ENCODE assay signal across 32 mouse cellular contexts in the genomic region with DNA sequence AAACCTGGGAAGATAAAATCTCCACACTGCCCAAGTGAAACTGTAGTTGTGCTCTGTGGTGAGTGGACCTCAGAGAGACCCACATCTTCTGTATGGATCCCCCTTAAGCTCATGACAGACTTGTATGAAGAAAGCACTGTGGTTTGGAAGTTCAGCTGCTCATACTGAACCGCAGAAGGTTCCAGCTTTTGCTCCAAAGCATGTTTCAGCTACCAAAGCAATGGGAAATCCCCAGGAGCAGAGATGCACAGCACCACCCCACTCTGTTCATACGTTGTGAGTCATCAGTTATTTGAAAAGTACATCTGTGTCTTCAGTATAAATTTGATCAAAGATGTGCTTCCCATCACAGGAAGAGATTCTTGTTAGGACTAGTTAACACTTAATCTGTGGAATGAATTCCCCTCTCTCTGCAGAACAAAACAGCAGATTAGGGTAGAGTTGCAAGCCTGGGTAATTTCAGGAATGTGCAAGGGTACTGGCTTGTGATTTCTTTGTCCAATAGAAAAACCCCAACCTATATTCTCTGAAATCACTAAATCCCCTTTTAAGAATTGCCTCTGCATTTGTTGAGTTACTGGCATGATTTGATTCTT. TPM values are rescaled to one million over a fixed set of nuclear protein-coding genes. Genes with fewer than 3 reads are reported as not detected.
DNase-seq lines count a peak whose midpoint lies in the region; ATAC-seq and TF ChIP-seq lines count a peak whose summit lies in the region.
"Had no signal": no experiment of that assay in that cellular context is flagged by ENCODE, and none has a peak within 500 bp of the region (broad histone marks: within the 10 kb centered on the region; RNA-seq: fewer than 3 reads in every experiment).

No protein-coding gene starts in this region.

- no peaks in the 10 kb centered on the region for H3K9me3 ChIP-seq in CH12.LX (replicated peaks; ENCODE audit: low read length)
- no peaks in the 10 kb centered on the region for H3K9me3 ChIP-seq in embryonic facial prominence, embryonic 10.5 days
- H3K9me3 ChIP-seq in embryonic facial prominence, embryonic 14.5 days (ENCODE audit: control insufficient read depth, low read length) = no peaks in the 10 kb centered on the region
- H3K9me3 ChIP-seq in intestine, embryonic 16.5 days (ENCODE audit: control insufficient read depth, low read length) = no peaks in the 10 kb centered on the region
- H3K9me3 ChIP-seq: embryonic facial prominence, embryonic 12.5 days; forebrain, embryonic 10.5 days; forebrain, embryonic 13.5 days; G1E; heart, embryonic 15.5 days; hindbrain, embryonic 10.5 days; hindbrain, embryonic 13.5 days; intestine, embryonic 15.5 days had no signal

- no peak overlapping the region for H3K9ac ChIP-seq in CH12.LX (ENCODE audit: insufficient read depth, low read depth)
- no peak overlapping the region for H3K9ac ChIP-seq in embryonic facial prominence, embryonic 14.5 days (ENCODE audit: low read depth, low read length)
- no peak overlapping the region for H3K9ac ChIP-seq in intestine, embryonic 16.5 days (ENCODE audit: low read depth, low read length)
- H3K9ac ChIP-seq: embryonic facial prominence, embryonic 12.5 days; forebrain, embryonic 13.5 days; heart, embryonic 12.5 days; heart, embryonic 15.5 days; hindbrain, embryonic 13.5 days; intestine, embryonic 15.5 days had no signal

- peaks cover 0 to 13% of the 10 kb centered on the region in 2 experiments; a peak in 2 of 4 replicates for H3K4me1 ChIP-seq in CH12.LX (ENCODE audit: control insufficient read depth in 1 of 2, insufficient read depth in 2 of 2)
- peaks cover 12% of the 10 kb centered on the region for H3K4me1 ChIP-seq in embryonic facial prominence, embryonic 10.5 days
- H3K4me1 ChIP-seq in embryonic facial prominence, embryonic 14.5 days (ENCODE audit: control insufficient read depth, insufficient read depth, low read length) = peaks cover 8% of the 10 kb centered on the region; the same call in 1 of the 2 replicates
- H3K4me1 ChIP-seq in intestine, embryonic 16.5 days (ENCODE audit: control insufficient read depth, insufficient read depth, low read length) = no peaks in the 10 kb centered on the region
- H3K4me1 ChIP-seq: embryonic facial prominence, embryonic 12.5 days; forebrain, embryonic 13.5 days; heart, embryonic 12.5 days; heart, embryonic 15.5 days; hindbrain, embryonic 10.5 days; hindbrain, embryonic 13.5 days; intestine, embryonic 15.5 days had no signal

- TF ChIP-seq POLR2A in CH12.LX (IDR thresholded peaks at IDR 0.05; ENCODE audit: low read depth, low read length) = no peak

- WGBS in embryonic facial prominence, embryonic 10.5 days = 63% methylated on average over 2 of the region's 2 CpGs
- 43% methylated on average over 2 of the region's 2 CpGs for WGBS in embryonic facial prominence, embryonic 14.5 days
- 82% methylated on average over 2 of the region's 2 CpGs for WGBS in intestine, embryonic 16.5 days

- no peak for TF ChIP-seq EP300 in CH12.LX (IDR thresholded peaks at IDR 0.05; ENCODE audit: low read length)

- no peaks in the 10 kb centered on the region for H3K27me3 ChIP-seq in CH12.LX (replicated peaks)
- no peaks in the 10 kb centered on the region for H3K27me3 ChIP-seq in embryonic facial prominence, embryonic 10.5 days (replicated peaks; ENCODE audit: low read depth, poor library complexity, severe bottlenecking)
- no peaks in the 10 kb centered on the region for H3K27me3 ChIP-seq in embryonic facial prominence, embryonic 14.5 days (replicated peaks; ENCODE audit: control insufficient read depth, insufficient read depth, low read length)
- H3K27me3 ChIP-seq in intestine, embryonic 16.5 days (replicated peaks; ENCODE audit: control insufficient read depth, insufficient read depth, low read length) = no peaks in the 10 kb centered on the region
- H3K27me3 ChIP-seq: embryonic facial prominence, embryonic 12.5 days; forebrain, embryonic 13.5 days; heart, embryonic 12.5 days; heart, embryonic 15.5 days; hindbrain, embryonic 13.5 days; intestine, embryonic 15.5 days had no signal

- no peak for TF ChIP-seq CTCF in CH12.LX (conservative IDR thresholded peaks at IDR 0.05 in 1 of 2, IDR thresholded peaks at IDR 0.05 in 1 of 2; ENCODE audit: low read depth in 2 of 2, low read length in 2 of 2)

- no peak for TF ChIP-seq RAD21 in CH12.LX (IDR thresholded peaks at IDR 0.05; ENCODE audit: low read depth, low read length)

- H3K27ac ChIP-seq in CH12.LX (ENCODE audit: insufficient read depth, low read depth) = no peak overlapping the region
- H3K27ac ChIP-seq in embryonic facial prominence, embryonic 10.5 days (replicated peaks) = peak overlapping the region; percentile 26; the same call in 1 of the 2 replicates
- no peak overlapping the region; the same call in 1 of the 2 replicates for H3K27ac ChIP-seq in embryonic facial prominence, embryonic 14.5 days (replicated peaks; ENCODE audit: low read depth, low read length)
- H3K27ac ChIP-seq in intestine, embryonic 16.5 days (ENCODE audit: low read length) = no peak overlapping the region
- H3K27ac ChIP-seq: embryonic facial prominence, embryonic 12.5 days; forebrain, embryonic 10.5 days; forebrain, embryonic 13.5 days; heart, embryonic 15.5 days; hindbrain, embryonic 10.5 days; hindbrain, embryonic 13.5 days; intestine, embryonic 15.5 days had no signal

- dilution Hi-C loops in CH12.LX (cut with MboI; ENCODE audit: extremely low pct_ligation_motif_present, extremely low pct_unique_long_range_greater_than_20kb, low sequenced_read_pairs) = no loop called here

- in situ Hi-C loops in CH12.LX (cut with MboI; ENCODE audit: low pct_ligation_motif_present, low pct_unique_long_range_greater_than_20kb, low sequenced_read_pairs) = no loop called here

- H3K4me2 ChIP-seq in CH12.LX (ENCODE audit: insufficient read depth, low read depth, poor library complexity, severe bottlenecking) = no peak overlapping the region
- H3K4me2 ChIP-seq in embryonic facial prominence, embryonic 14.5 days (ENCODE audit: low read depth, low read length) = no peak overlapping the region
- H3K4me2 ChIP-seq in intestine, embryonic 16.5 days (ENCODE audit: low read depth, low read length) = no peak overlapping the region
- H3K4me2 ChIP-seq: embryonic facial prominence, embryonic 12.5 days; forebrain, embryonic 13.5 days; heart, embryonic 12.5 days; heart, embryonic 15.5 days; hindbrain, embryonic 13.5 days; intestine, embryonic 15.5 days had no signal

- DNase-seq in 3T3-L1 (ENCODE audit: low read depth, low spot score) = peak; percentile 56
- peak; percentile 41 for DNase-seq in CH12.LX (ENCODE audit: extremely low read depth)
- no peak for DNase-seq in embryonic facial prominence, embryonic 10.5 days (ENCODE audit: low spot score)
- no peak for DNase-seq in embryonic facial prominence, embryonic 14.5 days (ENCODE audit: low spot score)
- DNase-seq in kidney, adult 9 months = no peak
- no peak for DNase-seq in gastrocnemius, postnatal 25 days
- no peak for DNase-seq in right cerebral cortex, postnatal 10 days (ENCODE audit: low spot score in 2 of 2)
- DNase-seq: adrenal gland, postnatal 10 days; adrenal gland, postnatal 36 days; cerebellum, adult 18-20 months; cerebellum, adult 9-10 months; cerebellum, postnatal 14 days; embryo, embryonic 11 days; gastrocnemius, postnatal 36 days; heart, postnatal 10 days; heart, postnatal 36 days; kidney, adult 18-20 months had no signal

- H3K4me3 ChIP-seq in CH12.LX (replicated peaks in 1 of 3; ENCODE audit: low read depth in 2 of 3, low read length in 2 of 3, poor library complexity in 1 of 3) = no peak overlapping the region
- H3K4me3 ChIP-seq in embryonic facial prominence, embryonic 10.5 days = no peak overlapping the region
- no peak overlapping the region for H3K4me3 ChIP-seq in embryonic facial prominence, embryonic 14.5 days (ENCODE audit: low read depth, low read length)
- no peak overlapping the region for H3K4me3 ChIP-seq in intestine, embryonic 16.5 days (ENCODE audit: low read length)
- H3K4me3 ChIP-seq: embryonic facial prominence, embryonic 12.5 days; forebrain, embryonic 10.5 days; forebrain, embryonic 13.5 days; heart, embryonic 12.5 days; heart, embryonic 15.5 days; hindbrain, embryonic 10.5 days; hindbrain, embryonic 13.5 days; intestine, embryonic 15.5 days had no signal

- H3K79me2 ChIP-seq in CH12.LX (replicated peaks; ENCODE audit: control insufficient read depth, extremely low read depth, insufficient read depth, poor library complexity, severe bottlenecking) = no peaks in the 10 kb centered on the region

- H3K36me3 ChIP-seq in CH12.LX (replicated peaks in 1 of 2; ENCODE audit: control insufficient read depth in 1 of 2, insufficient read depth in 1 of 2, low read length in 1 of 2) = no peaks in the 10 kb centered on the region
- no peaks in the 10 kb centered on the region for H3K36me3 ChIP-seq in embryonic facial prominence, embryonic 10.5 days (replicated peaks)
- H3K36me3 ChIP-seq in embryonic facial prominence, embryonic 14.5 days (ENCODE audit: control insufficient read depth, insufficient read depth, low read length) = no peaks in the 10 kb centered on the region
- no peaks in the 10 kb centered on the region for H3K36me3 ChIP-seq in intestine, embryonic 16.5 days (ENCODE audit: control insufficient read depth, insufficient read depth, low read length)
- H3K36me3 ChIP-seq: embryonic facial prominence, embryonic 12.5 days; forebrain, embryonic 10.5 days; G1E; heart, embryonic 12.5 days; heart, embryonic 15.5 days; hindbrain, embryonic 10.5 days; hindbrain, embryonic 13.5 days; intestine, embryonic 15.5 days had no signal

- ATAC-seq in embryonic facial prominence, embryonic 14.5 days (ENCODE audit: low read depth) = peak; percentile 68; the same call in 1 of the 2 replicates
- no peak for ATAC-seq in intestine, embryonic 16.5 days
- ATAC-seq: activated CD4-positive, CD25-positive, alpha-beta regulatory T cell, adult 4 months; forebrain, embryonic 13.5 days; forebrain, embryonic 16.5 days; hindbrain, embryonic 16.5 days; intestine, embryonic 15.5 days had no signal

TF ChIP-seq in CH12.LX, 34 proteins besides CTCF, POLR2A, EP300 and RAD21:
- no peak for TF ChIP-seq ETS1 (conservative IDR thresholded peaks at IDR 0.05; ENCODE audit: low read depth, low read length)
- 0 out of 2 replicates have a peak, but pooled peaks have one; percentile 9 for TF ChIP-seq MAFK (IDR thresholded peaks at IDR 0.05; ENCODE audit: insufficient replicate concordance, low read length)

RNA-seq across cellular contexts. Expression of gene Efemp1, which starts 28.5 kb away (rescaled TPM):
- total RNA-seq in CH12.LX (2012; rRNA removed) = not detected in 2 replicates
- not detected in 2 replicates for total RNA-seq in CH12.LX (2014; rRNA removed)
- polyA plus RNA-seq in CH12.LX (2012; ENCODE audit: insufficient read length, low read depth) = not detected in 2 replicates
- polyA plus RNA-seq in embryonic facial prominence, embryonic 10.5 days (2016; fragmentation: Nextera tagmentation; extraction: Ambion mirVana) = 5.5 and 10.2 TPM in 2 replicates
- 64.5 and 74.7 TPM in 2 replicates for polyA plus RNA-seq in embryonic facial prominence, embryonic 14.5 days (2014; fragmentation: Nextera tagmentation; extraction: Ambion mirVana)
- 10 to 100 TPM in 1 of 2 experiments, 1 to 10 TPM in 1; 8.1 to 14.1 TPM for total RNA-seq in gastrocnemius, postnatal 25 days (2021)
- polyA plus RNA-seq in intestine, embryonic 16.5 days (2015; fragmentation: Nextera tagmentation; extraction: Ambion mirVana) = 11.2 and 12.5 TPM in 2 replicates
- total RNA-seq: common myeloid progenitor, adult 5-6 weeks; granulocyte monocyte progenitor cell, adult 5-6 weeks had no signal
- polyA plus RNA-seq: activated CD4-positive, CD25-positive, alpha-beta regulatory T cell, adult 4 months; G1E had no signal

Comparison
In these comparisons a context has a peak if more than half of its experiments do, and no peak if none do; other contexts are left out.
1. DNase-seq: peak in 3T3-L1 (single experiment) and CH12.LX (single experiment); none in embryonic facial prominence, embryonic 10.5 days (single experiment), embryonic facial prominence, embryonic 14.5 days (single experiment), kidney, adult 9 months (single experiment), gastrocnemius, postnatal 25 days (single experiment) and right cerebral cortex, postnatal 10 days (0 of 2).